Mouse (Mus musculus): ENCODE measurements around the gene Hoxb5.

GRCm38 (mm10) chr11:96303151-96304099, at the start of gene Hoxb5:
- TF ChIP-seq CTCF (IDR thresholded peaks at IDR 0.05; ENCODE audit: low read depth, low read length): peak; percentile 82
- TF ChIP-seq EP300 (IDR thresholded peaks at IDR 0.05; ENCODE audit: insufficient read depth, low read depth, low read length): no peak
- TF ChIP-seq POLR2A (IDR thresholded peaks at IDR 0.05; ENCODE audit: insufficient read depth, low read length): no peak
